Mouse (Mus musculus): Measurements from ENCODE around the gene Zbtb46.

- no peak for TF ChIP-seq CTCF (IDR thresholded peaks at IDR 0.05; ENCODE audit: low read depth)
- TF ChIP-seq EP300 (IDR thresholded peaks at IDR 0.05; ENCODE audit: low read depth) = no peak
Measured at GRCm38 (mm10) chr2:181443016-181443415, 16.2 kb downstream of the Zbtb46 start.
